Mouse (Mus musculus) cerebellum, adult 9-11 months (tissue): ENCODE measurements at regions not wholly inside any gene's neighbourhood (a gene's known extent, or its start where the extent isn't known, plus 50 kb on each side); places are given as distances from the start of the nearest gene placed in this dataset.

Experiments
- DNase-seq: peaks from one replicate; pipeline ENCODE4 v3.0.0; 2022

DNA sequence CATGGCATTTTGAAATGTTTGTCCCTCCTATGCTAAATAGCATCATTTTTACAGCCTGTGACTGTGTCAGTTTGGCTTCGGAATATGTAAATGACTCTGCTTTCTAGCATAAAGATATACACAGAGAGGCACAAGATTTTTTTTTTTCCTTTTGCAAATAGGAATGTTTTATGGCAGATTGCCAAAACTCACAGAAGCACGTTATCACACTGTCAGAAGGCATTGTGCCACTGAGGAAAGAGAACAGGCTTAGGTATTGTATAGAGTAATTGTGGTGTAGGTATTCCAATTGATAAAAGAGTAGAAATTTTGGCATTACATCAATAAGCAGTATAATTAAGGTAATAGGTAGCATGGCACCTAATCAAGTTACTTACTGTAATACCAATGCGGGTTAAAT is 988.5 kb upstream of the Tenm2 start:
- no peak for DNase-seq

DNA sequence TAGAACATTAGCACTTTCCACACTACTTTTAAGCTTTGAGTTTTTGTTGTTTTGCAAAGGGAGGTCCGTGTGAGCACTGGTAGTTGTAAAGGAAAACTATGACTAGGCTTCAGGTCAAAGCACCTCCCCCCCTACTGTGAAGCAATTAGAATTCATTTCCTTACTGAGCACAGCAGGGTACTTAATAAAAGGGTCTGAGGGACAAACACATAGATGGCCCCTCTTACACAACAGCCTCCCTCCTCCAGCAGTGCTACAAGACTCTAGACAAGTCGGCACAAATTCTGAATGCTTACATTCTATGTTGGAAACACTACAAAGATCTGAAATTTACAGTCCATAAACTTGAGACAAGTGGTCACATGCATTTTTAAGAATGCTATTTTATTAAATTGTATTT is 967.6 kb upstream of the Tenm2 start:
- DNase-seq = no peak

- DNase-seq = no peak
These were observed 965.5 kb upstream of the Tenm2 start for GRCm38 (mm10) chr11:38201136-38201741.

GRCm38 (mm10) chr11:38193719-38194118 is 958.0 kb upstream of the Tenm2 start:
- DNase-seq = peak; percentile 6

GRCm38 (mm10) chr11:38191895-38192547 is 956.3 kb upstream of the Tenm2 start:
- DNase-seq = no peak

DNA sequence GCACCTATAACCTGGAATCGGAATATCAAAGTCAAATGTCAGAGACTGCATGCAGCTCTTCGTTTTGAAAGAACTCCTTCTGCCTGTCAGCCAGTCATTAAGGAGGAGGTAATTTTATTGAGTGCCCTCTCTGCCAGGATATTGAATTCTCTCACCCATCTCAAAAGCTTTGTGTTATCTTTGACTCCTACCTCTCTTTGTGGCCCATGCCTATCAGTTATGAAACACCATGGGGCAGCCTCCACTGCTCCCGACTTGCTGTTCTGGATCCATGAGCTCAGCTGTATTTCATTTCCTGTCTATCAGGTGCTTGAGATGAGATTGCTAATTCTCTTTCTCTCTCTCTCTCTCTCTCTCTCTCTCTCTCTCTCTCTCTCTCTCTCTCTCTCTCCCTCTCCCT is 955.7 kb upstream of the Tenm2 start:
- DNase-seq = no peak

- DNase-seq = no peak
These were observed 935.0 kb upstream of the Tenm2 start for GRCm38 (mm10) chr11:38170721-38171120.

- no peak for DNase-seq
These were observed 922.5 kb upstream of the Tenm2 start for GRCm38 (mm10) chr11:38158310-38158709.

DNA sequence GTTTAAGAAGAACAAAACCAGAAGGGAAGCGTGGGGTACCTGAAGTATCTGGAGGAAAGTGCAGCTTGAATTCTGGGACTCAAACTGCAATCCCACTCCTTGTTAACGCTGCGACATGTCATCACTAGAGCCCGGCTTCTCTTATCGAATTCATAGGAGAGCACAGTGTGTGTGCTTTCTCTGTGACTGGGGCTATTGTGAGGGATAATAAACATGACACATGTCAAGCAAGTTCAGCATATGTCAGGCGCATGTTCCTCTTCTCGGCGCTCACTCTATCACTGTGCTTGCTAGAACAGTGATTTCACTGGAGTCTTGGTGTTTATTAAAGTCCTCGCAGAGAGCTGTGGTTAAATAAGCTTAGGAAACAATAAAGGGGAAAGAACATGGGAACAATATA is 921.2 kb upstream of the Tenm2 start:
- no peak for DNase-seq

- DNase-seq = no peak
These were observed 919.9 kb upstream of the Tenm2 start for GRCm38 (mm10) chr11:38155706-38156105.

DNA sequence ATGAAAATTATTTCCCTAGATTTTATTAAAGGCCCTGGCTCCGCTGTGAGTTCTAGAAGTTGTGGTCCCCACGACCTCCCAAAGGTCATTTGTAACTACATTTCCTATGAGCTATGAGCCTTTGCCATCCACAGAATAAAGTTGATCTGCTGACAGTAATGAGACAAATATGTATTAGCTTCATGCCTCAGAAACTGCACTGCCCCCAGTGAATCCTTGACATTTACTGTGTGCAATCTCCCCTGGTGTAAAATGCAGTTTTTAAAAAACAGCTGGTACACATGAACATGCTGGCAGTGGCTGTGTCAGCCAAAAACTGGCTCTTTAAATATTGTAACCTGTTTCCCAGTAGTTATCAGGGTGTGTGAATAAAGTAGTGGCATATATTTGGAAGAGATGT is 907.7 kb upstream of the Tenm2 start:
- DNase-seq = no peak

DNA sequence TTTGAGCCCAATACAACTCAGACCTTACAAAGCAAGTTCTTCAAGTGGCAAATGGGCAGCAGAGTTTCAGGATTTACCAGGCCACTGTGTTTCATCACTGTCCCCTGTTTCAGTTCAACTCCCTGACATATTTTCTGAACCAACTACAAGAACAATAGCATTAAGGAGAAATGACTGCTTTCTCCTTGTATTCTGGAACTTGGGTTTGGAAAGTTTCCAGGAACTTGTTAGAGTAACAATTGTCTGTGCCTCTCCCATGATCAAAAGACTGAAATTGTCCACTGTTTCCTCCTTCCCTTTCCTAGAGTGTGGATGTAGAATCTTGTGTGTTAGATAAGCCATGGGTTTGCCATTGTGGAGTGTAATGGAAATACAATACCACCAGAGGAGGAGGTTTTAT is 893.1 kb upstream of the Tenm2 start:
- no peak for DNase-seq

GRCm38 (mm10) chr11:38123789-38124330 is 888.1 kb upstream of the Tenm2 start:
- no peak for DNase-seq

DNA sequence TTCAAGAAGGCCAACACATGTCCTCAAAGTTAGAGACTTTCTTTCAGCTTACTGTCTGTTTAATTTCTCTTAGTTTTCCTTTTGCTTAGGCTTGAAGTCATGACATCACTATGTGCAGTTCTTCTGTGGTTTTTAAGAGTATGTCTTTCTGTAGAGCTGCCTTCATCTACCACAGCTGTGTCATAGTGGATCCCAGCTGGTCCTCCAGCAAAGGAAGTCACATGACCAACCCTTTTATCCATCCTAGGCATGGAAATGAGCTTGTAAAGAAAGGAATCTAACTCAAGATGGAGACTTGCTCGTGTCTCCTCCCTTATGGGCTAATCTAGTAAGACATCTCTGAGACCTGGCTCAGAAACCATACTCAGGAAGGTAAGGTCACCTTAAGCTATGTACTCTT is 886.7 kb upstream of the Tenm2 start:
- DNase-seq = no peak

GRCm38 (mm10) chr11:38121051-38121616 is 885.4 kb upstream of the Tenm2 start:
- no peak for DNase-seq

DNA sequence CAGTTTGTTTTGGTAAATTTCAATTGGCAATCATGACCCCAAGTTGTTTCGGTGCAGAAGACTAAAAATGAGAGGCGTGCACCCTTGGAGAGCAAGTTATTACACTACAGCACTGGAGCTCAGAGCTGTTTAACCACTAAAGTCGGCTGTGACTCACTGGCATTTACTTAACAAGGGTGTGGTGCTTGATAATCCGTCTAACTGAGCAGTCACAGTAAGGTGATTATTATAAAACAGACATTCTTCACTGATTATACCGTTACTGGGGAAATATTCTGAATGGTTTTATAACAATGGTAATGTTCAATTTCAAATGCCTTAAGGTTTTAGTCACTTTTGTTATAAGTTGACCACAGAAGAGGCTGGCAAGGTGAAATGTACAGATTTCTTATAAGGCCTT is 882.0 kb upstream of the Tenm2 start:
- DNase-seq = no peak

GRCm38 (mm10) chr11:38092202-38092601 is 856.4 kb upstream of the Tenm2 start:
- no peak for DNase-seq

- DNase-seq = no peak
These were observed 839.5 kb upstream of the Tenm2 start for GRCm38 (mm10) chr11:38075171-38075732.

DNA sequence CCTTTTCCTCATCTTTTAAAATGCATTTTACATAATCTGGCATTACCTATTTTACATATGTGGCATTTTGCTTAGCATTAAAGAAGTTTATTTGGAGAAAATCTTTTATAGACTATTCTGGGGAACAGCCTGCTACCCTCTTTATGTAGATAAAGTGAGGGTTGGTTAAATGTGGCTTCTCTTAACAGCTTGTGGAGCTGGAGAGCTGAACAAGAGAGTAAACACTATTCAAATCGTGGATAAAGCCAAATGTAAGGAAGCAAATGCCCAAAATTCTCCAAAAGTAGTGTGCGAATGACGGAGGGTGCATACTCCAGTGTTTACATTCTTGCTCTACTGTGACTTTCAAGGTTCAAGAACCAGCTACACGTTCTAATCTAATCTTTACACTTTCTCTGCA is 833.9 kb upstream of the Tenm2 start:
- DNase-seq = no peak

DNA sequence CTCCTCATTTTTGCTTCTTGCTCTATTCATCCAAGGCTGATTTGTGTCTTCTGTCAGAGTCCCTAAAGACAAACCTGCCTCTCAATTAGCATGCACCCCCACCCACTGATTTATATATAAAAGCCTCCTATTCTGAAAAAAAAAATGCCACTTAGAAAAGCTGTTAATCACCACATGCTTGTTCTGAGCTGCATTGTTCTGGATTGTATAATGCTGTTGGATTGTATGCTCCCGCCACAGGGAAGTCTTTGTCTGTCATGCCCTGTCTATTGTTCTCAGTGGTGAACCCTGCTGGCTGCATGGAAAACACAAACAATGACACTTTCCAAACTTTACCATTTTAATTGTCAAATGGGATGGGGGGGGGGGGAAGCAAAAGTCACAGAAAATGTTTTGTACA is 831.9 kb upstream of the Tenm2 start:
- peak; percentile 7 for DNase-seq

DNA sequence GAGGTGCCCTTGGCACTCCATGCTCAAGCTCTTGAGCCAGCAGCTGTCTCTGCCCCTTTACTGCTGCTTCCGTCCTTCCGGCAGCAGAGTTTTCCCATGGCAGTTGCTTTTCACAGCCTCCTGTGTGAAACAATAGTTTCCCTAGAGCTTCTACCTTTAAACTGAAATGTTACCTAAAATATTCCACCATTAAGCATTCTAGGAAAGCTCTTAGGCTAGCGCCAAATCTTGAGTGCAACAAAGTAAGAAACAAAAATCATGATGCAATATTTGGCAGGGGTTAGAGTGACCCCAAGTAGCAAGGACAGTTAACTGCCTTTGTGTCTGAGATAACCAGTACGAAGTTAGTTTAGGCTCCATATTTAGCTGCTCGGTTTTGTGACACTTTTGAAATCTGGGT is 830.3 kb upstream of the Tenm2 start:
- DNase-seq = no peak

DNA sequence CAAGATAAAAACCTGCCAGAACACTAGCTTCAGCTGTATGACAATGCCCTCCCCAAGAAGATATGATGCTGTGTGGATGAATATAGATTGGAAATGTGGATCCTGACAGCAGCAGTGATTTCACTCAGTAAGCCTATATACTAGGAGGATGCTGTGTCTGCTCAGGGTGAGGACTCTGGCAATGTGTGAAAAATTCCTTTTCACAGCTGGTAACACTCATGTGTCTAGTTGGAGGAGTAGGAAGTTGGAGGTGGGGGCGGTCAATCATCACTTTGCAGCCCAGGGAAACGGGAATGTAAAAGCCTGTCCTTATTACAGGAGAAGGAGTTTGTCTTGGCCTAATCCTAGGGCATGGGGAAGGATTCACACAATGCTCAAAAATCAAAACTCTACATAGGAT is 824.3 kb upstream of the Tenm2 start:
- no peak for DNase-seq

GRCm38 (mm10) chr11:38058896-38059295 is 823.1 kb upstream of the Tenm2 start:
- DNase-seq = no peak

DNA sequence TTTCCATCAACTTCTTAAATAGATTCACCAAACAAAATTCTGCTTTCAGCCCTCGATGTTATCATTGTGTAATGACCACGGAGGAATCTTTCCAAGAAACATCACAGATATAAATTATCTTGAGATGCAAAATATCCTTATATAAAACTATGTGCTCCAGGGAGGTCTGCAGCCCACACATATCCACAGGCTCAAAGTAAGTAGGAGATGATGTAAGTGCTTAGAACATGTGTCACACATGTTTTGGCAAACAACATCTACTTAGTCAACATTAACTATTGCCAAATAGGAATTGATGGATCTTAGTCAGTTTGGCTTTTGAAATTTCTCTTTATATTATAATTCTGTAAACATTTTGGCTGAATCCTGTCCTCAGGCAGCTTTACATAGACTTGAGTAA is 800.8 kb upstream of the Tenm2 start:
- no peak for DNase-seq
